In the genomic region with DNA sequence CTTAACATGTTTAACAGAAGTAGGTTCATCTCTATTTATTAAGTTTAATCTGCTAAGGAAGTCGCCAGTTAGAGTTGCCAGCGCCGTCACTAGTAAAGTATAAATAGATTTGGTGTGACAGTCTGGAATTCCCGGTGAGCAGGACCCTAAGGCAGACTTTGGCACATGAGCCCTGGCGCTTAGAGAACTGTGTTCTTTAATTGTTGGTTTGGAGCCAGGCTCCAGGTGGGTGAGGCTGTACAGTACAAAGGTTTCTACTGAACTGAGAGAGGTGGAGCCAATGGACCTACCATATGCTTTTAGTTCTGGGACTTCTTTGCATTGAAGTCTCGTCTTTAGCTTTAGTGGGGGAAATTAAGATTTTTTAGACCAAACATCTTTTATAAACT, we compare ENCODE assay signal across 13 mouse cellular contexts.
DNase-seq lines count a peak whose midpoint lies in the region; ATAC-seq and TF ChIP-seq lines count a peak whose summit lies in the region.
"Had no signal": no experiment of that assay in that cellular context is flagged by ENCODE, and none has a peak within 500 bp of the region (broad histone marks: within the 10 kb centered on the region; RNA-seq: fewer than 3 reads in every experiment).

No protein-coding gene starts in this region.

- 72% methylated on average over 6 of the region's 6 CpGs for WGBS in liver, embryonic 14.5 days (ENCODE audit: insufficient replicate concordance)
- 77% methylated on average over 6 of the region's 6 CpGs for WGBS in liver, embryonic 12.5 days (ENCODE audit: insufficient replicate concordance)
- WGBS in intestine, embryonic 16.5 days = 52% methylated on average over 6 of the region's 6 CpGs
- WGBS in liver, postnatal 0 days (ENCODE audit: insufficient replicate concordance) = 57% methylated on average over 6 of the region's 6 CpGs
- 87% methylated on average over 6 of the region's 6 CpGs for WGBS in forebrain, embryonic 13.5 days

- no peak for TF ChIP-seq EP300 in liver, embryonic 14.5 days (IDR thresholded peaks at IDR 0.05; ENCODE audit: low read depth)
- peak; percentile 38; the same call in 1 of the 2 replicates for TF ChIP-seq EP300 in liver, postnatal 0 days (IDR thresholded peaks at IDR 0.05; ENCODE audit: low read depth)

- H3K4me3 ChIP-seq in gastrocnemius, adult 2 months = no peak overlapping the region
- no peak overlapping the region for H3K4me3 ChIP-seq in liver, embryonic 14.5 days (ENCODE audit: insufficient read depth in 1 of 2, low read depth in 2 of 2, low read length in 2 of 2)
- no peak overlapping the region for H3K4me3 ChIP-seq in liver, embryonic 12.5 days
- no peak overlapping the region for H3K4me3 ChIP-seq in intestine, embryonic 16.5 days (ENCODE audit: low read length)
- no peak overlapping the region for H3K4me3 ChIP-seq in liver, postnatal 0 days (ENCODE audit: low read depth, low read length)
- no peak overlapping the region for H3K4me3 ChIP-seq in forebrain, embryonic 13.5 days
- H3K4me3 ChIP-seq: limb, embryonic 12.5 days had no signal

- TF ChIP-seq CTCF in gastrocnemius, adult 2 months (IDR thresholded peaks at IDR 0.05) = no peak
- TF ChIP-seq CTCF in liver, embryonic 14.5 days (IDR thresholded peaks at IDR 0.05; ENCODE audit: low read depth) = no peak
- TF ChIP-seq CTCF in liver, postnatal 0 days (IDR thresholded peaks at IDR 0.05; ENCODE audit: low read depth) = no peak

- H3K4me2 ChIP-seq in liver, embryonic 14.5 days (ENCODE audit: low read depth) = no peak overlapping the region
- H3K4me2 ChIP-seq in liver, embryonic 12.5 days = no peak overlapping the region
- no peak overlapping the region for H3K4me2 ChIP-seq in intestine, embryonic 16.5 days (ENCODE audit: low read depth, low read length)
- H3K4me2 ChIP-seq in liver, postnatal 0 days (ENCODE audit: low read depth, low read length) = no peak overlapping the region
- H3K4me2 ChIP-seq in forebrain, embryonic 13.5 days = no peak overlapping the region
- H3K4me2 ChIP-seq: hindbrain, embryonic 14.5 days; limb, embryonic 12.5 days had no signal

- intact Hi-C loops in gastrocnemius, adult 2 months (cut with DNase I) = no loop called here

- no peak overlapping the region for H3K9ac ChIP-seq in liver, embryonic 14.5 days (replicated peaks)
- H3K9ac ChIP-seq in liver, embryonic 12.5 days = no peak overlapping the region
- no peak overlapping the region for H3K9ac ChIP-seq in intestine, embryonic 16.5 days (ENCODE audit: low read depth, low read length)
- H3K9ac ChIP-seq in liver, postnatal 0 days (replicated peaks) = no peak overlapping the region
- H3K9ac ChIP-seq in forebrain, embryonic 13.5 days = no peak overlapping the region
- H3K9ac ChIP-seq: hindbrain, embryonic 14.5 days; limb, embryonic 12.5 days had no signal

- peak overlapping the region; percentile 64 for H3K27ac ChIP-seq in gastrocnemius, adult 2 months
- H3K27ac ChIP-seq in liver, embryonic 14.5 days = no peak overlapping the region
- no peak overlapping the region for H3K27ac ChIP-seq in liver, embryonic 12.5 days
- no peak overlapping the region for H3K27ac ChIP-seq in intestine, embryonic 16.5 days (ENCODE audit: low read length)
- peak overlapping the region; percentile 74 for H3K27ac ChIP-seq in liver, postnatal 0 days (ENCODE audit: low read depth)
- no peak overlapping the region for H3K27ac ChIP-seq in forebrain, embryonic 13.5 days
- H3K27ac ChIP-seq: hindbrain, embryonic 14.5 days; limb, embryonic 12.5 days had no signal

- ATAC-seq in liver, embryonic 14.5 days (ENCODE audit: insufficient read depth) = 0 out of 2 replicates have a peak, but pooled peaks have one; percentile 18
- no peak for ATAC-seq in liver, embryonic 12.5 days
- peak; percentile 73 for ATAC-seq in intestine, embryonic 16.5 days
- ATAC-seq in liver, postnatal 0 days = peak; percentile 71
- no peak for ATAC-seq in forebrain, embryonic 13.5 days

- DNase-seq in gastrocnemius, adult 2 months = no peak
- DNase-seq in gastrocnemius, adult 8-10 months (ENCODE audit: low spot score in 2 of 2) = no peak
- no peak for DNase-seq in liver, embryonic 14.5 days (ENCODE audit: low read depth in 3 of 3, low spot score in 3 of 3)
- DNase-seq in liver, postnatal 0 days = peak; percentile 43
- DNase-seq: gastrocnemius, postnatal 14 days; layer of hippocampus, adult 9-11 months; right cerebral cortex, postnatal 14 days; thymus, postnatal 25 days had no signal

- H3K9me3 ChIP-seq in liver, embryonic 14.5 days (ENCODE audit: control insufficient read depth, low read length) = no peaks in the 10 kb centered on the region
- H3K9me3 ChIP-seq in liver, embryonic 12.5 days (replicated peaks) = no peaks in the 10 kb centered on the region
- H3K9me3 ChIP-seq in intestine, embryonic 16.5 days (ENCODE audit: control insufficient read depth, low read length) = no peaks in the 10 kb centered on the region
- no peaks in the 10 kb centered on the region for H3K9me3 ChIP-seq in liver, postnatal 0 days (ENCODE audit: low read length)
- H3K9me3 ChIP-seq in forebrain, embryonic 13.5 days (replicated peaks) = no peaks in the 10 kb centered on the region
- H3K9me3 ChIP-seq: limb, embryonic 12.5 days had no signal

- H3K4me1 ChIP-seq in liver, embryonic 14.5 days (replicated peaks; ENCODE audit: control insufficient read depth in 2 of 2, insufficient read depth in 2 of 2, low read length in 1 of 2) = no peaks in the 10 kb centered on the region; a peak in 1 of 4 replicates
- no peaks in the 10 kb centered on the region; the same call in 1 of the 2 replicates for H3K4me1 ChIP-seq in liver, embryonic 12.5 days
- peaks cover 13% of the 10 kb centered on the region for H3K4me1 ChIP-seq in intestine, embryonic 16.5 days (ENCODE audit: control insufficient read depth, insufficient read depth, low read length)
- peaks cover 30% of the 10 kb centered on the region for H3K4me1 ChIP-seq in liver, postnatal 0 days (ENCODE audit: insufficient read depth)
- H3K4me1 ChIP-seq in forebrain, embryonic 13.5 days = no peaks in the 10 kb centered on the region

- no peaks in the 10 kb centered on the region for H3K27me3 ChIP-seq in liver, embryonic 14.5 days (ENCODE audit: control insufficient read depth, insufficient read depth, low read length)
- H3K27me3 ChIP-seq in liver, embryonic 12.5 days (replicated peaks) = no peaks in the 10 kb centered on the region
- H3K27me3 ChIP-seq in intestine, embryonic 16.5 days (replicated peaks; ENCODE audit: control insufficient read depth, insufficient read depth, low read length) = no peaks in the 10 kb centered on the region
- H3K27me3 ChIP-seq in liver, postnatal 0 days (ENCODE audit: insufficient read depth, low read length) = no peaks in the 10 kb centered on the region
- H3K27me3 ChIP-seq in forebrain, embryonic 13.5 days = no peaks in the 10 kb centered on the region
- H3K27me3 ChIP-seq: limb, embryonic 12.5 days had no signal

- no peaks in the 10 kb centered on the region for H3K36me3 ChIP-seq in liver, embryonic 14.5 days (replicated peaks; ENCODE audit: control insufficient read depth, insufficient read depth, low read depth)
- no peaks in the 10 kb centered on the region for H3K36me3 ChIP-seq in liver, embryonic 12.5 days
- no peaks in the 10 kb centered on the region for H3K36me3 ChIP-seq in intestine, embryonic 16.5 days (ENCODE audit: control insufficient read depth, insufficient read depth, low read length)
- no peaks in the 10 kb centered on the region for H3K36me3 ChIP-seq in liver, postnatal 0 days (replicated peaks; ENCODE audit: insufficient read depth, low read length)
- no peaks in the 10 kb centered on the region for H3K36me3 ChIP-seq in forebrain, embryonic 13.5 days (ENCODE audit: poor library complexity, severe bottlenecking)
- H3K36me3 ChIP-seq: limb, embryonic 12.5 days had no signal

Comparison
In these comparisons a context has a peak if more than half of its experiments do, and no peak if none do; other contexts are left out.
1. H3K27ac ChIP-seq: peak in gastrocnemius, adult 2 months (single experiment) and liver, postnatal 0 days (single experiment); none in liver, embryonic 14.5 days (single experiment), liver, embryonic 12.5 days (single experiment), intestine, embryonic 16.5 days (single experiment) and forebrain, embryonic 13.5 days (single experiment).
2. ATAC-seq: peak in liver, embryonic 14.5 days (single experiment), intestine, embryonic 16.5 days (single experiment) and liver, postnatal 0 days (single experiment); none in liver, embryonic 12.5 days (single experiment) and forebrain, embryonic 13.5 days (single experiment).